Mouse (Mus musculus) embryonic facial prominence, embryonic 12.5 days (tissue): ENCODE data around the gene Fcgrt. TPM values are rescaled to one million over a fixed set of nuclear protein-coding genes. Genes with fewer than 3 reads are reported as not detected.

Experiments
- ATAC-seq: fragments of 200-750 bp; cut with Nextera tagmentation; 2 replicates; pipeline ENCODE4 v1.8.0; 2017; ENCODE audit not compliant: insufficient number of reproducible peaks, insufficient read depth, low FRiP score, low TSS enrichment
- H3K27ac ChIP-seq: fragments of 300-500 bp; sonication (generic); 2 replicates; pipeline ENCODE4 v1.5.1; 2016; ENCODE audit warnings: mild to moderate bottlenecking
- H3K27me3 ChIP-seq: fragments of 300-500 bp; sonication (generic); 2 replicates; pipeline ENCODE4 v1.6.1; 2016; ENCODE audit warnings: mild to moderate bottlenecking, moderate library complexity
- H3K36me3 ChIP-seq: fragments of 300-500 bp; sonication (generic); 2 replicates; pipeline ENCODE4 v1.6.1; 2016; ENCODE audit warnings: mild to moderate bottlenecking
- H3K4me1 ChIP-seq: fragments of 300-500 bp; sonication (generic); 2 replicates; pipeline ENCODE4 v1.6.1; 2016
- H3K4me2 ChIP-seq: fragments of 300-500 bp; sonication (generic); replicated peaks from 2 replicates; pipeline ENCODE4 v1.6.1; 2016; ENCODE audit warnings: mild to moderate bottlenecking, moderate library complexity
- H3K4me3 ChIP-seq: fragments of 300-500 bp; sonication (generic); 2 replicates; pipeline ENCODE4 v1.5.1; 2016; ENCODE audit warnings: mild to moderate bottlenecking
- H3K9ac ChIP-seq: fragments of 300-500 bp; sonication (generic); 2 replicates; pipeline ENCODE4 v1.6.1; 2016; ENCODE audit warnings: mild to moderate bottlenecking, moderate library complexity
- H3K9me3 ChIP-seq: fragments of 300-500 bp; sonication (generic); 2 replicates; pipeline ENCODE4 v1.6.1; 2016; ENCODE audit warnings: mild to moderate bottlenecking, moderate library complexity
- WGBS: fragments of 180-500 bp; shearing (Covaris S2); methylation state at CpG from one replicate; pipeline ENCODE4 v1.1.7; 2016; 5-methylcytosine and 5-hydroxymethylcytosine counted together
- polyA plus RNA-seq: library from polyadenylated mRNA; unstranded; fragments of >200 nt; fragmentation: Nextera tagmentation; extraction: Ambion mirVana; gene quantifications from 2 replicates; pipeline ENCODE4 v1.2.1, GENCODE M21; 2016

The Fcgrt gene
- polyA plus RNA-seq, 1 experiment from 2014 or later = 26.0 TPM

GRCm38 (mm10) chr7:45060632-45061122 is 43.0 kb downstream of the Fcgrt start:
- Histone ChIP-seq H3K4me1 (peaks cover 21% of the 10 kb centered on the region), H3K9ac (no peak overlapping the region), H3K4me3 (no peak overlapping the region), H3K27me3 (no peaks in the 10 kb centered on the region), H3K27ac (0 out of 2 replicates have a peak overlapping the region, but pooled peaks have one; percentile 90), H3K4me2 (no peak overlapping the region), H3K9me3 (no peaks in the 10 kb centered on the region), H3K36me3 (no peaks in the 10 kb centered on the region)
- WGBS = 88% methylated on average over 6 of the region's 6 CpGs
- no peak for ATAC-seq

GRCm38 (mm10) chr7:45058607-45059571 is 44.8 kb downstream of the Fcgrt start:
- peak overlapping the region; percentile 50; the same call in 1 of the 2 replicates for H3K27ac ChIP-seq
- H3K36me3 ChIP-seq = no peaks in the 10 kb centered on the region
- peaks cover 19% of the 10 kb centered on the region for H3K4me1 ChIP-seq
- peak overlapping the region; percentile 10; the same call in 1 of the 2 replicates for H3K9ac ChIP-seq
- H3K27me3 ChIP-seq = no peaks in the 10 kb centered on the region
- no peak overlapping the region for H3K4me3 ChIP-seq
- no peak for ATAC-seq
- WGBS = 76% methylated on average over 10 of the region's 10 CpGs
- no peak overlapping the region for H3K4me2 ChIP-seq
- no peaks in the 10 kb centered on the region for H3K9me3 ChIP-seq

GRCm38 (mm10) chr7:45056972-45057348 is 46.7 kb downstream of the Fcgrt start:
- ATAC-seq = no peak
- Histone ChIP-seq H3K27me3 (no peaks in the 10 kb centered on the region), H3K36me3 (no peaks in the 10 kb centered on the region), H3K4me2 (no peak overlapping the region), H3K9me3 (no peaks in the 10 kb centered on the region), H3K4me1 (peaks cover 15% of the 10 kb centered on the region), H3K4me3 (no peak overlapping the region), H3K27ac (no peak overlapping the region), H3K9ac (no peak overlapping the region)

GRCm38 (mm10) chr7:45056329-45056971 is 47.2 kb downstream of the Fcgrt start:
- H3K4me1 ChIP-seq = peaks cover 16% of the 10 kb centered on the region
- H3K27ac ChIP-seq = no peak overlapping the region
- WGBS = 69% methylated on average over 14 of the region's 14 CpGs
- no peak overlapping the region for H3K4me2 ChIP-seq
- no peak for ATAC-seq
- H3K9ac ChIP-seq = no peak overlapping the region
- H3K27me3 ChIP-seq = no peaks in the 10 kb centered on the region
- H3K9me3 ChIP-seq = no peaks in the 10 kb centered on the region
- H3K4me3 ChIP-seq = no peak overlapping the region
- no peaks in the 10 kb centered on the region for H3K36me3 ChIP-seq

GRCm38 (mm10) chr7:45053931-45054510 is 49.6 kb downstream of the Fcgrt start:
- Histone ChIP-seq H3K4me2 (peak overlapping the region; percentile 88), H3K4me3 (peak overlapping the region; percentile 78), H3K36me3 (peaks cover 16% of the 10 kb centered on the region), H3K27me3 (no peaks in the 10 kb centered on the region), H3K9ac (peak overlapping the region; percentile 94), H3K4me1 (peaks cover 22% of the 10 kb centered on the region), H3K9me3 (no peaks in the 10 kb centered on the region), H3K27ac (peak overlapping the region; percentile 100)
- WGBS = under 1% methylated on average over 33 of the region's 33 CpGs
- ATAC-seq = peak; percentile 93

- H3K36me3 ChIP-seq = peaks cover 23% of the 10 kb centered on the region
- H3K4me2 ChIP-seq = peak overlapping the region; percentile 88
- peak overlapping the region; percentile 78 for H3K4me3 ChIP-seq
- no peaks in the 10 kb centered on the region for H3K27me3 ChIP-seq
- H3K9ac ChIP-seq = peak overlapping the region; percentile 94
- 1% methylated on average over 45 of the region's 59 CpGs for WGBS
- H3K27ac ChIP-seq = peak overlapping the region; percentile 100
- no peaks in the 10 kb centered on the region for H3K9me3 ChIP-seq
- ATAC-seq = peak; percentile 48
- peaks cover 20% of the 10 kb centered on the region; the same call in 1 of the 2 replicates for H3K4me1 ChIP-seq
Observed at GRCm38 (mm10) chr7:45053117-45053930, 50.3 kb downstream of the Fcgrt start.

- H3K4me2 ChIP-seq = peak within 1 kb of the TSS; percentile 88
- whole genome bisulfite sequencing = 0% methylated on average over 2 of the region's 18 CpGs
- H3K9me3 ChIP-seq = no peaks in the 10 kb centered on the region
- H3K4me1 ChIP-seq = peaks cover 20% of the 10 kb centered on the region; the same call in 1 of the 2 replicates
- no peaks in the 10 kb centered on the region for H3K27me3 ChIP-seq
- peak within 1 kb of the TSS; percentile 100 for H3K27ac ChIP-seq
- H3K9ac ChIP-seq = peak within 1 kb of the TSS; percentile 94
- peak within 1 kb of the TSS; percentile 78 for H3K4me3 ChIP-seq
- no peak for ATAC-seq
- peaks cover 29% of the 10 kb centered on the region for H3K36me3 ChIP-seq
Observed at GRCm38 (mm10) chr7:45052862-45053116, 50.9 kb downstream of the Fcgrt start, which contains the start of gene Prr12. Gene Prr12, minus strand, starts transcription at chr7:45052881.

- peak overlapping the region; percentile 94 for H3K9ac ChIP-seq
- H3K4me1 ChIP-seq = peaks cover 20% of the 10 kb centered on the region; the same call in 1 of the 2 replicates
- under 1% methylated on average over 38 of the region's 38 CpGs for WGBS
- peak overlapping the region; percentile 100 for H3K27ac ChIP-seq
- no peaks in the 10 kb centered on the region for H3K27me3 ChIP-seq
- no peaks in the 10 kb centered on the region for H3K9me3 ChIP-seq
- H3K36me3 ChIP-seq = peaks cover 33% of the 10 kb centered on the region
- ATAC-seq = no peak
- peak overlapping the region; percentile 78 for H3K4me3 ChIP-seq
- H3K4me2 ChIP-seq = peak overlapping the region; percentile 88
Observed at GRCm38 (mm10) chr7:45052181-45052861, 51.3 kb downstream of the Fcgrt start.

GRCm38 (mm10) chr7:45051601-45051974 is 52.1 kb downstream of the Fcgrt start:
- Histone ChIP-seq H3K4me2 (peak overlapping the region; percentile 88), H3K4me1 (peaks cover 23% of the 10 kb centered on the region; the same call in 1 of the 2 replicates), H3K4me3 (peak overlapping the region; percentile 78), H3K9ac (peak overlapping the region; percentile 94), H3K27ac (peak overlapping the region; percentile 100), H3K27me3 (no peaks in the 10 kb centered on the region), H3K9me3 (no peaks in the 10 kb centered on the region), H3K36me3 (peaks cover 41% of the 10 kb centered on the region)
- 1% methylated on average over 13 of the region's 13 CpGs for WGBS
- ATAC-seq = no peak

GRCm38 (mm10) chr7:45050945-45051600 is 52.6 kb downstream of the Fcgrt start:
- H3K9me3 ChIP-seq = no peaks in the 10 kb centered on the region
- H3K36me3 ChIP-seq = peaks cover 46% of the 10 kb centered on the region
- H3K27me3 ChIP-seq = no peaks in the 10 kb centered on the region
- peak overlapping the region; percentile 94 for H3K9ac ChIP-seq
- WGBS = 3% methylated on average over 16 of the region's 16 CpGs
- H3K4me2 ChIP-seq = peak overlapping the region; percentile 88
- H3K4me1 ChIP-seq = peaks cover 25% of the 10 kb centered on the region; the same call in 1 of the 2 replicates
- H3K4me3 ChIP-seq = peak overlapping the region; percentile 78
- ATAC-seq = peak; percentile 8; the same call in 1 of the 2 replicates
- H3K27ac ChIP-seq = peak overlapping the region; percentile 100
